Mouse (Mus musculus): ENCODE results near the gene Klra17. TPM values are rescaled to one million over a fixed set of nuclear protein-coding genes. Genes with fewer than 3 reads are reported as not detected.
"Not testable (repeated sequence)": the region's sequence is repeated elsewhere in the genome, so short reads cannot be mapped to it uniquely, and the experiment has no call there.

The Klra17 gene
- polyA plus RNA-seq (2016; fragmentation: Nextera tagmentation; extraction: Ambion mirVana), result not detected in 2 replicates

DNA sequence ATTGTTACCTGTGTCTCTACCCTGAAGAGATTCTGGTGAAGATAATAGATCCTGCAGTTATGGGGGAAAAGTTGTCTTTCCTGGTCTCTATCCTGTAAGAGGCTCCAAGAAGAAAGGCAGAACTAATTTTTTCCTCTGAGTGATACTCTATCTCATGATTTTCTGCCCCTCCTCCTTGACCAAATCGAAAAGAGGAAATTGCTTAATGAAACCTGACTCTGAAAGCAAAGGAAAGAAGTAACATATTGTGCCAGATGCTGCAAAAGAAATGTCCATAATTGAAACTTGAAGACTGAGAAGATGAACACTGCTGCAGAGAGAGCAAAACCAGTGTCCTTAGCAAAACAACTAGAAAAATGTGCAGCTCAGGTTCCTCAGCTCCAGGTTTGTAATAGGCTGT is at the start of gene Klra17:
Gene Klra17 (minus strand): TSS at position 124 of the 400 bp plus-strand sequence.
- H3K9me3 ChIP-seq, result peaks cover 12% of the 10 kb centered on the region; the same call in 1 of the 2 replicates
- no peak within 1 kb of the TSS for H3K27ac ChIP-seq
- ATAC-seq (ENCODE audit: low FRiP score), result no peak
- 61% methylated on average over 1 of the region's 1 CpGs for WGBS
- no peaks in the 10 kb centered on the region for H3K4me1 ChIP-seq
- no peak within 1 kb of the TSS for H3K9ac ChIP-seq
- H3K36me3 ChIP-seq (replicated peaks), result no peaks in the 10 kb centered on the region
- H3K4me2 ChIP-seq, result no peak within 1 kb of the TSS
- no peaks in the 10 kb centered on the region for H3K27me3 ChIP-seq
- no peak within 1 kb of the TSS for H3K4me3 ChIP-seq (replicated peaks)

DNA sequence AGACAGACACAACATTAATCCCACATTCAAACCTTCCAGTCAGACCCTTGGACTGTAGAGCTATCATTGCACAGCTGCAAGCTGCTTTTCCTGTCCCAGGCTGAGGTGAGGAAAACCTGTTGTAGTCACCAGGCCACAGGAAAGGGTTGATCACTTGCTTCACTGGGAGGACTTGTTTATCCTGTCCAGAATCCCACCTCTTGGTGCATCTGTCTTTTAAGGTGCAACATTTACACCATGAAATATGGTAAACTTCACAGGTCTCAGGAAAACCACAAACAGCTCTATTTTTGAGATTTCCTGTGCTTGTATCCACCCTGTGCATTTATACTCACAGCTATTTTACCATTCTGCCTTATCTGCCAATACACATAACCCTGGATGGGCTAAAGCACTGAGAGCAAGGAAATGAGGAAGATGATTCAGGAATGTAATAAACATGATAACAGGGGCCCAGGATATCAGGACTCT is 41.0 kb upstream of the Klra17 start, which contains the start of gene Klra5:
Gene Klra5 (minus strand): TSS at position 175 of the 471 bp plus-strand sequence.
- H3K9me3 ChIP-seq, result peaks cover 16% of the 10 kb centered on the region; the same call in 1 of the 2 replicates
- not testable (repeated sequence) for H3K4me1 ChIP-seq; H3K27ac ChIP-seq; H3K27me3 ChIP-seq; H3K4me2 ChIP-seq; H3K4me3 ChIP-seq (replicated peaks); ATAC-seq (ENCODE audit: low FRiP score); H3K36me3 ChIP-seq (replicated peaks); H3K9ac ChIP-seq

DNA sequence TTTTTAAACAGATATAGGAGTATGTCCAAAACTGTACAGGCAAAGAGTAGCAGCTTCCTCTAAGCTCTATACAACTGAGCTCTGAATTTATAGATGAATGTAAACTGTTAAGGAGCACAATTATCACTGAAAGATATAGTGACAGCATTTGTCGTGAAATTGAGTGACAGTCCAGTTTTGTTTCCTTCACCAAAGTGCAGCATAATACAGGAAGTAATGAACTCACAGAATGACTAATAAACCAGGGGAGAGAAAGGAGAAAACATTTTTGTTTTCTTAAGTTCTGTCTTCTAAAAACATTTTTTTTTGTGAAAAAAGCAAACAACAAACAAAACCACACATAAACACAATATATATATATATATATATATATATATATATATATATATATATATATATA is 40.5 kb upstream of the Klra17 start:
- no peak overlapping the region for H3K27ac ChIP-seq
- no peak for ATAC-seq (ENCODE audit: low FRiP score)
- H3K4me2 ChIP-seq, result no peak overlapping the region
- WGBS, result 74% methylated on average over 1 of the region's 1 CpGs
- no peak overlapping the region for H3K4me3 ChIP-seq (replicated peaks)
- no peaks in the 10 kb centered on the region for H3K4me1 ChIP-seq
- no peaks in the 10 kb centered on the region for H3K27me3 ChIP-seq
- no peaks in the 10 kb centered on the region for H3K36me3 ChIP-seq (replicated peaks)
- H3K9ac ChIP-seq, result no peak overlapping the region
- H3K9me3 ChIP-seq, result peaks cover 16% of the 10 kb centered on the region; the same call in 1 of the 2 replicates

DNA sequence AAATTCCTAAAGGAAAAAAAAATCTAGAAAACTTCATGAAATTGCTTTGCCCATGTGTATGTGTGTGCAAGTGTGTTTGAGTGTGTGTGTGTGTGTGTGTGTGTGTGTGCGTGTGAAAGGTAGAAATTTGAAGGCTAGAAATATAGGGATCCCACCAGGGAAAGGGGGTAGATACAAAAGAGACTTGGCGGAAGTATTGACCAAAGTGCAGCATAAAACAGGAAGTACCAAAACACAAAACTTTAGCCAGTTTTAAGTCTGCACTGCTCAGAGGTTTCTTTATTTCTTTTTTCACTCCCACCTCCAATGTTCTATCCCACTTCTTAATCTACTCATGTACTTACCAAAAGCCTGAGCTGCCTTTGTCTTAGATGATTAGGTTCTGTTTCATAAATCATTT is 6.1 kb upstream of the Klra17 start:
- no peaks in the 10 kb centered on the region for H3K36me3 ChIP-seq (replicated peaks)
- H3K9me3 ChIP-seq, result peaks cover 29% of the 10 kb centered on the region
- H3K27me3 ChIP-seq, result no peaks in the 10 kb centered on the region
- no peak overlapping the region for H3K4me3 ChIP-seq (replicated peaks)
- H3K4me2 ChIP-seq, result no peak overlapping the region
- no peak overlapping the region for H3K27ac ChIP-seq
- no peaks in the 10 kb centered on the region for H3K4me1 ChIP-seq
- 81% methylated on average over 2 of the region's 2 CpGs for WGBS
- ATAC-seq (ENCODE audit: low FRiP score), result no peak
- H3K9ac ChIP-seq, result no peak overlapping the region

DNA sequence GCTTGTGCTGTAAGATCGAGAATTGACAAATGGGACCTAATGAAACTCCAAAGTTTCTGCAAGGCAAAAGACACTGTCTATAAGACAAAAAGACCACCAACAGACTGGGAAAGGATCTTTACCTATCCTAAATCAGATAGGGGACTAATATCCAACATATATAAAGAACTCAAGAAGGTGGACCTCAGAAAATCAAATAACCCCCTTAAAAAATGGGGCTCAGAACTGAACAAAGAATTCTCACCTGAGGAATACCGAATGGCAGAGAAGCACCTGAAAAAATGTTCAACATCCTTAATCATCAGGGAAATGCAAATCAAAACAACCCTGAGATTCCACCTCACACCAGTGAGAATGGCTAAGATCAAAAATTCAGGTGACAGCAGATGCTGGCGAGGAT is 14.1 kb downstream of the Klra17 start, which contains the start of gene Gm17631:
Gene Gm17631 (plus strand): TSS at position 301 of the 400 bp plus-strand sequence.
- not testable (repeated sequence) for H3K4me2 ChIP-seq; H3K4me3 ChIP-seq (replicated peaks); H3K27ac ChIP-seq; H3K9ac ChIP-seq; H3K36me3 ChIP-seq (replicated peaks); H3K27me3 ChIP-seq; H3K4me1 ChIP-seq; ATAC-seq (ENCODE audit: low FRiP score)
- H3K9me3 ChIP-seq, result peaks cover 16% of the 10 kb centered on the region
- WGBS, result no CpG with 5 or more reads among the region's 3 CpGs

DNA sequence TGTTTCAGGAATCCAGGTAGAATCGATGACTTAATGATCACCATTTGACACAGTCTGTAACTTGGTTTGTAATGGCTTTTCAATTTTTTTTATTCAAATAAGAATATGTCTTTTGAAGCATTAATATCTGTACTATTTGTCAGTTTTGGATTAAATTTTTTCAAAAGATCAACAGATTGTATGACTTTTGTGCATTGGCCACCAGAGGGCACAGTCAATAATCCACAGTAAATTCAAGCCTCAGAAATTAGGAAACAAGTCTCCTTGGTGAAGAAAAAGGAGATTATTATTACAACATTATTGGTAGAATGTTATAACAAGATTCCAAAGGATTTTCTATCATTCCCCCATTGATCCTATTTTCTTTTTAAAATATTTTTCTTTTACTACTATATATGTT is 50.9 kb downstream of the Klra17 start:
- WGBS, result 97% methylated on average over 1 of the region's 1 CpGs
- H3K27me3 ChIP-seq, result no peaks in the 10 kb centered on the region

DNA sequence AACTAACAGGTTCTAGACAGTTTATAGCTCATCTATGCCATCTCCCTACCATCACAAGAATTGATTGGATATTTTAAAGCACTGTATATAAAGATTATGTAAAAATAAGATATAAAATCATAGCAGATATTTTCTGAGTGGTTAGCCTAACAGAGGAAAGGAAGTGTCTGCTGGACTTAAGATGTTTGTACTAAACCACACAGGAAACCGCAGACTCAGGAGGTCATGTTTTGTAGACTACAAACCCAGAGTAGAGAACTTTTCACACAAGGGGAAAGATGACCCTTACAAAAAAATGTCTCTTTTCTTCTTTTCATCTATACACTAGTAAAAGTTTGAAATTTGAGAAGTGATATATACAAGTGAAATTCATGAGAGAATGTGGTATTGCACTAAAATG is 52.5 kb downstream of the Klra17 start:
- WGBS, result 74% methylated on average over 1 of the region's 1 CpGs
- H3K4me3 ChIP-seq (replicated peaks), result no peak overlapping the region
- H3K27me3 ChIP-seq, result no peaks in the 10 kb centered on the region
- H3K4me2 ChIP-seq, result no peak overlapping the region
- H3K36me3 ChIP-seq (replicated peaks), result no peaks in the 10 kb centered on the region
- H3K27ac ChIP-seq, result no peak overlapping the region
- H3K9me3 ChIP-seq, result peaks cover 18% of the 10 kb centered on the region
- H3K4me1 ChIP-seq, result no peaks in the 10 kb centered on the region
- no peak overlapping the region for H3K9ac ChIP-seq
- ATAC-seq (ENCODE audit: low FRiP score), result no peak

More for the DNA sequence above, 50.9 kb downstream of the Klra17 start:
- H3K4me1 ChIP-seq, result no peaks in the 10 kb centered on the region
- H3K4me2 ChIP-seq, result no peak overlapping the region
- peaks cover 19% of the 10 kb centered on the region; the same call in 1 of the 2 replicates for H3K9me3 ChIP-seq
- no peak overlapping the region for H3K4me3 ChIP-seq (replicated peaks)
- no peaks in the 10 kb centered on the region for H3K36me3 ChIP-seq (replicated peaks)
- ATAC-seq (ENCODE audit: low FRiP score), result no peak
- H3K9ac ChIP-seq, result no peak overlapping the region
- H3K27ac ChIP-seq, result no peak overlapping the region

DNA sequence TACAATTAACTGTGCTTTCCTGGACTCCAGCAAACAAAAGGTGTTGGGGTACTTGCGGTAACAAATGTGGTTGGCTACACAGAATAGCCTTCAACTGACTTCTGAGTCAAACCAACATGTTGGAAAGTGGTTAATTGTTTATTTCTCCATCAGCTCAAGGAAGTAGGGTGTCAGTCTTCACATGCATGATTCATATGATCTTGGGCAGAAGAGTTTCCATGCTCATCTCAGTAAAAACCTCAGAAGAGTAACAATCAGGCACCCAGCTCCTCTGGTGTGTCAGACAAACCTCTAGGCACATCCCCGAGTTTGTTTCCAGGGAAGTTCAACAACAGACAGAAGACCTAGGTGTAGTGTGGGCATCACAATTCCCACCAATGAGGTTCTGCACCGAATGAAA is 58.7 kb downstream of the Klra17 start:
- no peaks in the 10 kb centered on the region for H3K4me1 ChIP-seq
- WGBS, result 63% methylated on average over 3 of the region's 3 CpGs
- no peaks in the 10 kb centered on the region for H3K36me3 ChIP-seq (replicated peaks)
- H3K4me3 ChIP-seq (replicated peaks), result no peak overlapping the region
- H3K9me3 ChIP-seq, result peaks cover 11% of the 10 kb centered on the region
- ATAC-seq (ENCODE audit: low FRiP score), result no peak
- H3K9ac ChIP-seq, result no peak overlapping the region
- no peak overlapping the region for H3K4me2 ChIP-seq
- no peaks in the 10 kb centered on the region for H3K27me3 ChIP-seq
- H3K27ac ChIP-seq, result no peak overlapping the region

DNA sequence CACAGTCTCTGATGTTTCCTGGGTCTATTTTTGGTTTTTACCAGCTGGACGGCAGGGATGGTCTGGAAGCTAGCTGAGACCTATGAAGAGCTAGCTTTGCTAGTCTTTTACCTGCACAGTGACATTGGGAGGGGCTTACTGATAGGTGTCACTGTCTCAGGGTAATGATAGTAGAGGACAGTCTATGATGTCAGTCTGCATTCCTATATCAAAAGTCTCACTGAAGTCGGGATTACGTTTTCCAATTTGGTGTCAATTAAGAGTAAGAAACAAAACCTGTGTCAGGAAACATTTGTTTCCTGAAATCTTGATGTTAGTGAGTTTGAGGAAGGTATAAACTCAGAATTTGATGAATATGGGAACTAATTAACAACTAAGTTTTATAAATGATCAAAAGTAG is 92.3 kb downstream of the Klra17 start, which contains the start of gene Gm156:
Gene Gm156 (minus strand): TSS at position 101 of the 400 bp plus-strand sequence.
- H3K27me3 ChIP-seq; H3K9me3 ChIP-seq; H3K27ac ChIP-seq; H3K4me3 ChIP-seq (replicated peaks); H3K36me3 ChIP-seq (replicated peaks); H3K4me2 ChIP-seq; H3K9ac ChIP-seq; ATAC-seq (ENCODE audit: low FRiP score); H3K4me1 ChIP-seq: not testable (repeated sequence)
- 85% methylated on average over 3 of the region's 3 CpGs for WGBS

Other genes starting within 250 kb of the Klra17 start
- not detected in 2 replicates for gene Klrc3, start 233.3 kb downstream of the Klra17 start, polyA plus RNA-seq (2016; fragmentation: Nextera tagmentation; extraction: Ambion mirVana)
- not detected in 2 replicates for gene Klrc2, start 216.0 kb downstream of the Klra17 start, polyA plus RNA-seq (2016; fragmentation: Nextera tagmentation; extraction: Ambion mirVana)
- not detected in 2 replicates for gene Klrc1, start 197.7 kb downstream of the Klra17 start, polyA plus RNA-seq (2016; fragmentation: Nextera tagmentation; extraction: Ambion mirVana)
- not detected in 2 replicates for gene Klri1, start 159.5 kb downstream of the Klra17 start, polyA plus RNA-seq (2016; fragmentation: Nextera tagmentation; extraction: Ambion mirVana)
- not detected in 2 replicates for gene Klri2, start 136.2 kb downstream of the Klra17 start, polyA plus RNA-seq (2016; fragmentation: Nextera tagmentation; extraction: Ambion mirVana)
- gene Gm156, start 92.4 kb downstream of the Klra17 start, polyA plus RNA-seq (2016; fragmentation: Nextera tagmentation; extraction: Ambion mirVana), result not detected in 2 replicates
- gene Gm17631, start 14.0 kb downstream of the Klra17 start, polyA plus RNA-seq (2016; fragmentation: Nextera tagmentation; extraction: Ambion mirVana), result not detected in 2 replicates
- gene Klra5, start 41.0 kb upstream of the Klra17 start, polyA plus RNA-seq (2016; fragmentation: Nextera tagmentation; extraction: Ambion mirVana), result not detected in 2 replicates
- gene Klra6, start 150.3 kb upstream of the Klra17 start, polyA plus RNA-seq (2016; fragmentation: Nextera tagmentation; extraction: Ambion mirVana), result not detected in 2 replicates
- gene Klra4, start 190.6 kb upstream of the Klra17 start, polyA plus RNA-seq (2016; fragmentation: Nextera tagmentation; extraction: Ambion mirVana), result not detected in 2 replicates